Mouse (Mus musculus) adrenal gland, postnatal 4 days (tissue): Measurements from ENCODE around the gene Bend7. TPM values are rescaled to one million over a fixed set of nuclear protein-coding genes. Genes with fewer than 3 reads are reported as not detected.
A peak's percentile ranks its signal among the peaks of the same experiment; 100 is the strongest.

ENCODE experiments used
- DNase-seq, 2 experiments: peaks; one replicate each; pipeline ENCODE4 v3.0.0; 2021 to 2022; ENCODE audit warnings: low spot score in 2 of 2, mixed read lengths in 2 of 2
- long read RNA-seq, 2 experiments: library from polyadenylated mRNA; stranded (forward); transcript quantifications; one replicate each; pipeline ENCODE4 v2.0.0; 2021
- total RNA-seq, 2 experiments: library from RNA; stranded (reverse); gene quantifications; 2 replicates each; pipeline ENCODE4 v1.2.3; 2021

Gene Bend7
- 10 to 100 TPM; 22.3 to 22.9 TPM for total RNA-seq
- long read RNA-seq, experiment 1, partial matches to known transcripts, result 2 of 12 reads
- long read RNA-seq, experiment 1, other reads (novel, unspliced or antisense), result 3 of 12 reads
- long read RNA-seq, experiment 2, transcript Bend7-201 (9 exons, 2,302 nt), result major isoform, 7 of 24 reads
- long read RNA-seq, experiment 2, partial matches to known transcripts, result 8 of 24 reads
- long read RNA-seq, experiment 2, other reads (novel, unspliced or antisense), result 7 of 24 reads

- DNase-seq, result peak; percentile 18 to 30
These were observed at the start of gene Bend7 for GRCm38 (mm10) chr2:4717769-4718661. Bend7 (plus strand) TSS chr2:4717831.

DNA sequence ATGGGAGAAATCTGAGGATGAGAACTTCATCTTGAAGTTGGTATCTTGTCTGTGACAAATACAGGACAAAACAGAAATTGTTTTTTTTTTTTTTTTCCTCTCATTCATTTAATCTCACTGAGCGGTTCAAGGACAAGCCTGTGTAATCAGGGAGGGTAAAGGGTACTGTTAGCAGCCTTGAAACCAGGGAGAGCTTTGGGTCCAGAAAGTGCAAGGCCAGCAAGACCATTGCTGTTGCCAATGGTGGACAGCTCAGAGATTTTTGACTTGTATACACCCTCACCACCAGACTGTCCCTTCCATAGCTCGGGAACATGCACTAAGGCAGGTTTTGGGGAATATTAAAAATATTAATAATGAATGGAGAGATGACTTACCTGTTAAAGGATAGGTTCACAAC lies 49.0 kb upstream of the Bend7 start:
- no peak for DNase-seq

DNA sequence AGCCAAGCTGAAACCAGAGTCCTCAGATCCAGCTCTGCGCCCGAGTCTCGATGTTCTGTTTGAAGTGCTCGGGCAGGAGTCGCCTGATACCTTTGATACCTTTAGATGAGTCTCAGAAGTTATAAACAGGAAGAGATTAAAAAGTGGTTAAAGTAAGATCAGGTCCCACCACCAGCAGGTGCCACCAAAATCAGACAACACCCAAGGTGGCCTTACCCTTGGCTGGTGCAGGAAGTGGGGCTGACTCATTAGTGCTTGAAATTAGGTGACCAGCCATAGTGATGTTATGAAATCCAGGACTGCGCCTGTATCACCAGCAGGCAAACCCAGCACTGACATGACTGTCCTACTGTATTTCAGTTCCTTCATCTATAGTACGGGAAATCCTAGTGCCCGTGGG lies 47.9 kb upstream of the Bend7 start:
- DNase-seq, result no peak

DNA sequence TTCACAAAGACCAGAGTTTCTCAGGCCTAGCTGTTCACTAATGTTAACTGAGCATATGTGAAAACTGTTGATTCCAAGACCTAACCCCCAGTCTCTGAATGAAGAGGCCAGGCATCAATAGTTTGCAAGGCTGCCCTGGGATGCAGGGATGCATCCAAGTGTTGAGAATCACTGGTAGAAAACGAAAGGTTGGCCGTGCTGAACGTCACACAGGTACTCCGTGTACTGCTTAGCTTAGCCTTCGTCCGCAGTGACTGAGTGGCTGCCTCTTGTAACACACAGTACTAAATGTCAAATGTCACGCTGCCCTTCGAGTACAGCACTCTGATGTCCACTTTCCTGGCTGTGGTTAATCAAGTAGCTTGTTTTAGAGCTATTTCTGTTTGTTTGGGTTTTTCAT lies 46.0 kb upstream of the Bend7 start:
- no peak for DNase-seq

GRCm38 (mm10) chr2:4679886-4680285 lies 37.7 kb upstream of the Bend7 start:
- DNase-seq, result no peak

- DNase-seq, result no peak
These were observed 6.4 kb upstream of the Bend7 start for GRCm38 (mm10) chr2:4711262-4711661.

DNA sequence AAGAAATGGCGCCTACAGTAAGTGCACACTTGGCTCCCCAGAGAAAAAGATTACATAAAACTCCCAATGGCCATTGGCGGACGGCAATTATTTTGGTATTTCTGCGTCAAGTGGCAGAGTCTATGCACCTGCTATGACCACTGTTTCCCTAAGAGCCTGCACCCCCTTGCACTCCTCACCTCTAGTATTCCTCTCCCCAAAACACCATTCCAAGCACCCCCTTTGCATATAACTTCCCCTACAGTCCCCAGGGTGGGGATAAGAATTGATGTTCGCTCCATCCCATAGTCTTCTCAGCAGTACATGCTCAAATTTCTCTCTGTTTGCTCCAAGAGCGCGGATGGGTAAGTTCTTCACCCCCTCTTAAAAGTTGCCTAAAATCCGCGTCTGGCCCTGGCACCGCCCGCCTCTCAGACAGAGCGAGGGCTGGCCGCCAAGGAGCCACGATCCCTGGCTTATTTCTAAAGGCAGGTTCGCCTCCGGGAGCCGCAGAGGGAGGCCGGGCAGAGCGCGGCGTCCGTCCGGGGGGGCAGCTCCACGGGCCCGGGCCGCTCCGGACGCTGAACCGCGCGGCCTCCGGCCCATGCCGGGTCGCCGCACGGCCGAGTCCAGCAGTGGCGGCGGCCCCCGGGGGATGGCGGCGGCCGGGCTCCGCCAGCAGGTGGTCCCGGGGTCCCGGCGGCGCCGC lies 406 bp upstream of the Bend7 start:
- peak; percentile 27 to 36 for DNase-seq

GRCm38 (mm10) chr2:4723088-4723487 lies 5.5 kb downstream of the Bend7 start:
- DNase-seq, result no peak

GRCm38 (mm10) chr2:4730161-4730560 lies 12.5 kb downstream of the Bend7 start:
- DNase-seq, result no peak

GRCm38 (mm10) chr2:4733971-4734370 lies 16.3 kb downstream of the Bend7 start:
- DNase-seq, result no peak

GRCm38 (mm10) chr2:4736095-4736797 lies 18.6 kb downstream of the Bend7 start:
- no peak for DNase-seq

- no peak for DNase-seq
These were observed 19.1 kb downstream of the Bend7 start for GRCm38 (mm10) chr2:4736798-4737155.

DNA sequence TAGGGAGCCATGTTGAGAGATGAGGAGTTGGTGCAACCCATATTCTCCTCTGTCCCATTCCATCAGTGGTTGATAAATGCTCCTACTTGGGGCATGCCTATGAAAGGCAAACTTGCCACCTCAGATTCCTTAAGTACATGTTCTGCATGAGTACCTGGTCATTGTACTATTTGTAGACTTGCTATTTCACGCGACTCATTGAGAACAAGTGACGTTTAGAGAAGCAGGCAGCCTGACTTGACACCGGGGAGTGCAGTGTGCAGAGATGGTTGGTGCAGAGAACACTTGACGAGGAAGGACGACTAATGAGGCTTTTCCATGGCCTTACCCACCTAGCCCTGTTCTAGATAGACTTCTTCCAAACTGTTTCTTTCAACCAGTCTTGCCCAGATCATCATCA lies 34.3 kb downstream of the Bend7 start:
- DNase-seq, result no peak

DNA sequence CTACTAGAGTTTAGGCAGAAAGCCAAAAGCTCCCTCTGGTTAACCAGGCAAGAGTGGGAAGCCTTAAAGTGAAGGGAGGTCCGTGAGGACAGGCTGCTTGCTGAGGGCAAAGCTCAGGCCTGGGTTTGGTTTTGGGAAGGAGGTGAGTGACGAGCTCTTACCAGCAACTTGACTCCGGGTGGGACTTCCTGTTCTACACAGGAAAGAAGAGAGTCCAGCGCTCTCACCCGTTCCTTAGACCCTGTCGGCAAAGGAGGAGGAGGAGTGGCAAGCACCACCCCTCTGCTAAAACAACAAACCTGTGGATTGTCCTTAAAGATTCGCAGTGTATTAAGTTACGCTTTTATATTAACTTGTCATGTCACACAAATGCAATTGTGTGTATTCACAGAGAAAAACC lies 38.1 kb downstream of the Bend7 start:
- no peak for DNase-seq

GRCm38 (mm10) chr2:4757218-4757617 lies 39.6 kb downstream of the Bend7 start:
- no peak for DNase-seq

- DNase-seq, result no peak
These were observed 43.1 kb downstream of the Bend7 start for GRCm38 (mm10) chr2:4760741-4761140.

GRCm38 (mm10) chr2:4761906-4762305 lies 44.3 kb downstream of the Bend7 start:
- DNase-seq, result no peak

- DNase-seq, result no peak
These were observed 46.4 kb downstream of the Bend7 start for GRCm38 (mm10) chr2:4764071-4764470.

- no peak for DNase-seq
These were observed 52.7 kb downstream of the Bend7 start for GRCm38 (mm10) chr2:4770376-4770775.

DNA sequence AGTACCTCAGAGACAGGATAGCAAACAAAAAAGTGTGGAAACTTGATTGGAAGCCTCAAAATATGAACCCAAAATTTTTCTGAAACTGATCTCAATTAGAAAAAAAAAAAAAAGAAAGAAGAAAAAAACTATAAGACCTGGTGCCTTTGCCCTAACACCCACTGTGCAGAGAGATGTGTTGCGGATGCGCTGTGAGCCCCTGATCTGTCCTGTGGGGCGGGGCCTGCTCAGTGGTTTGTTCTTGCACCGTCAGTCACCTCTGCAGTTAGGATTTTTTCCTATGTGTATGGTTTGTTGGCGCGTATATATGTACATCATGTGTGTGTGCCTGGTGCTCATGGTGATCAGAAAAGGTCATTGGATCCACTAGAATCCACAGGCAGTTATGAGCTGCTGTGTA lies 56.3 kb downstream of the Bend7 start:
- DNase-seq, result no peak

- DNase-seq, result no peak
These were observed 59.7 kb downstream of the Bend7 start for GRCm38 (mm10) chr2:4777291-4777690.
